Mouse (Mus musculus) lung, adult 2 months (tissue): ENCODE data around the gene Wdr54.

Experiments
- CTCF ChIP-seq: fragments of 200-500 bp; IDR thresholded peaks from 2 replicates; pipeline ENCODE4 v1.5.1; 2011; ENCODE audit warnings: mild to moderate bottlenecking, low read length, control low read depth; ENCODE audit not compliant: insufficient read depth
- POLR2A ChIP-seq: fragments of 200-500 bp; IDR thresholded peaks from 2 replicates; pipeline ENCODE4 v1.6.1; 2011; ENCODE audit warnings: low read depth, mild to moderate bottlenecking, control low read depth, low read length, borderline replicate concordance; ENCODE audit errors: extremely low read depth

DNA sequence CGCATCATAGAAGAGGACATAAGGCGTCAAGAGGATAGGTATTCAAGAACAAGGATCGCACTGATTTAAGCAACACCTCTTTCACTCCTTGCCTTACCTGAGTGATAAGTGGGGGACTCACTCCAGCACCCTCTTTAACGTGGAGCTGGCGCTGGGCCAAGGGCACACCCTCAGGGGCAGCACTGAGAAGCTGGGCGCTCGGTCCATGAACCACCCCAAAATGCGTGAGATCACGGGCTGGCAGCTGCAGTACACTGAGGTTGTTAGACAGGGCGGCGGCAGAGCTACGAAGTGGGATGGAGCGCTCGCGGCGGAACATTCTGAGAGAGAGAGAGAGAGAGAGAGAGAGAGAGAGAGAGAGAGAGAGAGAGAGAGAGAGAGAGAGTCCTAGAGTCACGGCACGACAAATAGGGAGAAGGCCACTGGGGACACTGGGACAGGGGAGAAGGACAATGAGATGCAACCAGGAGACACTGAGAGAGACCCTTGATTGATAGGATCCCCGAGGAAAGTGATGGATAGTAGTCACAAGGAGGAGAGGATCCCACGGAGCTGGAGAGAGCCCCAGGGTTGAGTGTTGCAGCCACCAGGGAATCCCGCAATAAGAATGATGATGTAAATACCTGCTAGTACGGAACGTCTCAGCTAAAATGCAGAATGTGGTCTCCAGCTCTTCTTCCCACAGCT, 502 bp downstream of the Wdr54 start:
- TF ChIP-seq POLR2A (no peak), CTCF (no peak)
